Mouse (Mus musculus): Measurements from ENCODE around the gene Aoah.

Aoah gene

DNA sequence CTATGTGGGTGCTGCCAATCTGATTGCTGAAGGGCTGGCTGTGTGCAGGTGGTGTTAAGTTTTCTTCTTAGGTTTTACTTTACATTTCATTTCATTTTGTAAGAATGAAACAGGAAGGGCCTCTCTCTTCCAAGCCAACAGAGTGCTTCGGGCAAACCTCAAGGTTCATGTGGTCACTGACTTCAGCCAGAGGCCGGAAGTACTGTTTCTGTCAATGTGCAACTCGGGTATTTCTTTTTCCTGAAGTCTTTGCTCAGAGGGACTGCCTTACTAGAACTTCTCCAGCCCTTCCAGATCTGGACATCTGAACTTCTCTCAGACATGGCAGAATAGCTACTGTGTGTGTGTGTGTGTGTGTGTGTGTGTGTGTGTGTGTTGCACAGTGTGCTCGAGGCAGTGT, at the start of gene Aoah:
Aoah (plus strand) TSS at position 213 of the 400 bp plus-strand sequence.
- no peak for DNase-seq (ENCODE audit: low spot score in 2 of 2)

DNA sequence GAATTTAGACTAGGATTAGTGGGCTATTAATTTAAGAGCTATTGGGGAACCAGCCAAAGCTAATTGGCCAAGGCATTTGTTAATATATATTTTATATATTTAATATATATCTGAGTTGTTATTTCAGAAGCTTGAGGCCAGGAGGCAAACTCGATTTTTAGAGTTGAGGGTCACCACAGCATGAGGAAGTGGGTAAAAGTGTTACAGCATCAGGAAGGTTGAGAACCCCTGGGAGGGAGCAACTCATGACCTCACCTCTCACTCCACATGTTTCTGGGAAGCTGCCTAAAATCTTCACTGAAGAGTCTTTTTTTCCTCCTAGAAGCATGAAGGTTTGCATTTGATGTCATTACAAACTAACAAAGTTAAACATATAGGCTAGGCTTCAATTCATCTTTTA, 39.1 kb upstream of the Aoah start:
- DNase-seq (ENCODE audit: low spot score in 2 of 2) = no peak

- no peak for DNase-seq (ENCODE audit: low spot score in 2 of 2)
Measured at GRCm38 (mm10) chr13:20783648-20784047, 10.3 kb upstream of the Aoah start.

- no peak for DNase-seq (ENCODE audit: low spot score in 2 of 2)
Measured at GRCm38 (mm10) chr13:20784060-20784459, 9.9 kb upstream of the Aoah start.

DNA sequence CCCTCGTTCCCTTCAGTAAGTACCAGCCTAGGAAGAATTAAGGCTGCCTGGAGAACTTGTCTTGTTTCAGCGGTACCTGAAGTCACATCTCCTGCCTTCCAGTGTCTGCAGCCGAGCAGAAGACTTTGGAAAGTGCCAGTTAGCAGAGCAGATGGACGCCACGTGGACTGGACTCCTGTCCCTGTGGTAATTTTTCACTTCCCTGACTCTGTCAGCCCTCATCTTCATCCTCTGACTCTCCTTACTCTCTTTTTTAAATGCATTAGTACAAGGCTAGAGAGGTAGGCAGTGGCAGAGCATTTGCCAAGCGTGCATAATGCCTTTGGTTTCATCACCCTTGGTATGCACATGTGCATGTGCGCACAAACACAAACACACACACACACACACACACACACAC, 8.0 kb upstream of the Aoah start:
- DNase-seq (ENCODE audit: low spot score in 2 of 2) = no peak

DNA sequence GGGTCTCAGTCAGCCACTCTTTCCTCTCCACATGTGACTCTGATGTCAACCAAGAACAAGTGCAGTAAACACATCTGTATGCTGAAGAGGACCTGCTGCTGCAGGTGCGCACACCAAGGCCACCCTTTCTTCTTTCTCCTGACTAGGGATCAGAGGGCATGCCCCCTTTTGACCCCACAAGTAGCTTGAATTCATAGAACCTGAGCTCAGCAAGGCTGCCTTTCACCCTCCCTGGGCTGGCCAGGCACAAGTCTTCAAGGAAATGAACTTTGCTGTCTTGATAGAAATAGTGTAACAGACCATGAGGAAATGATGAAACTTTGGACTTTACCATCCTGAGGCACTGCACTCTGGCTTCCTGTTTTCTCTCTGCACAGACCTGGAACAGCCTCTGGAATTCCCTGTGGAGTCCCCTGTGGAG, 7.1 kb upstream of the Aoah start:
- DNase-seq (ENCODE audit: low spot score in 2 of 2) = no peak

DNA sequence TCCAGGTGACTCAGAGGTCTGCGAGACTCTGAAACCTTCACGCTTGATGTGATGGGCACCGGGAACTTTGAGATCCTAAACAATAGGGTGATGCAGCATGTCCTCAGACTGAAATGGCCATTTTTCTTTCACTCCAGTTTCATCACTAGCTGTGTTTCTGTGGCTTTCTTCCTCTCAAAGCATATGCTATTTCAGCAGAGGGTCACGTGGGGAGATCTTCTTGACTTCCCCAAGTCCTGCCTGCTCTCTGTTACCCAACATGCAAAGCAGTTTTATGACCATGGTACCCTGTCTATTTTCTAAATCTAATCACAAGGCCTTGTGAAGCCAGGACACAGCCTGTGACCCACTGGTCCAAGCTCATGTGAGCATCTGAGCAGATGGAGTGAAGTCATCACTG, 6.0 kb upstream of the Aoah start:
- DNase-seq (ENCODE audit: low spot score in 2 of 2) = no peak

GRCm38 (mm10) chr13:20796651-20797050, 2.7 kb downstream of the Aoah start:
- DNase-seq (ENCODE audit: low spot score in 2 of 2) = no peak

DNA sequence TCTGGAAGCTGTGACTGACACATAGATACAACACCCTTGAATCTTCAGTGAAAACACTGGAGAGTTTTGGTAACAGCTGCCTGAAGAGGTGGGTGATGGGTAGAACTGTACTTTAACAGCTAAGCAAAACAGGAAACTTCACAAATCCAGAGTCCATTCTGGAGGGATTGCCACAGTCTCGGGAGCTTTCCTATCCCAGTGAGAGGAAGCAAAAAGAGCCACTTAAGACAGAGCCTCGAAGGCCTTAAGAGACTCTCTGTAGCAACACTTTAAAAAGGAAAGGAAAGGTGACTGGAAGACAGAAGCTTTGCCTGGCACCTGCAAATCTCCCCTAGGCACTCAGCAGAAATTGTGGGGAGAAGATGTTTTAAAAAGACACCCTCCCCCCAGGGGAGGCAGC, 4.6 kb downstream of the Aoah start:
- no peak for DNase-seq (ENCODE audit: low spot score in 2 of 2)

- DNase-seq (ENCODE audit: low spot score in 2 of 2) = no peak
Measured at GRCm38 (mm10) chr13:20799772-20800171, 5.9 kb downstream of the Aoah start.

DNA sequence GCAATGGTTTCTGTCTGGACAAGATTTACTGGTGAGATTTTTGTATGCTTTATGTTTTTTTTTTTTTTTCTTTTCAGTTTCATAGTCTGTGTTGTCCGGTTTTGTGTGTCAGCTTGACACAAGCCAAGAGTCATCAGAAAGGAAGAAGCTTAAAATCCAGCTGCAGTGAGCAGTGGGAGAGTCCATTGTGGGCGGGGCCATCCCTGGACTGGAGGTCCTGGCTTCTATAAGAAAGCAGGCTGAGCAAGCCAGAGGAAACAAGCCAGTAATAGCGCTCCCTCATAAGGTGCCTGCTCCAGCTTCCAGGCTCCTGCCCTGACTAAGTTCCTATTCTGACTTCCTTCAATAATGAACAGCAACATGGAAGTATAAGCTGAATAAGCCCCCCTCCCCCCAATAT, 6.7 kb downstream of the Aoah start:
- no peak for DNase-seq (ENCODE audit: low spot score in 2 of 2)

DNA sequence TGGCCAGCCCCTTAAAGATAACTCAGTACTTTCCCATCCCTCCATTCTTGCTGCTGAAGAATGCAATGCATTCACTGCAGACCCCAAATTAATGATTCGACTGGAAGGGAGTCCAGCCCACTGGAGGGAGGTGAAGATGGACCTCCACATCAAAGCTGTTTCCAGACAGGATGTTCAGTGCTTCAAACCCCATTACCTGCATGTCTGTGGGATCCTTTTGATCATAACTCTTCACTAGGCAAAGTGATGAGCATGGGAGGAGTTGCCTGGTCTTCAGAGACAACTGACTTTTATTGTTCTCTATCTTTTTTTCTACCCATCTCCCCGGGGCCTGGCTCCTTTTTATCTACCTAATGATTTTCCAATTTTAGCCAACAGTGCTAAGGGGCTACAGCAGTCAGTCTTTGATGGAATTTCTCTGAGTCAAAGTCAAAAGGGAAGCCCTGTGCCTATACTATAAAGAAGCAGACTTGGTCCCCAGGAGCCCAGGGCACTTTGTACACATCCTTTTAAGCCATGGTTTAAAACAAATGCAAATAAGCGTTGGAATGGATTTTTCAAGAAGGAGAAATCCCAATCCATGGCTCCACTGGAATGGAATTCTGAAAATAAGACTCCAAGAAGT, 18.0 kb downstream of the Aoah start:
- no peak for DNase-seq (ENCODE audit: low spot score in 2 of 2)

- no peak for DNase-seq (ENCODE audit: low spot score in 2 of 2)
Measured at GRCm38 (mm10) chr13:20816385-20816784, 22.5 kb downstream of the Aoah start.

GRCm38 (mm10) chr13:20820712-20821328, 26.9 kb downstream of the Aoah start:
- DNase-seq (ENCODE audit: low spot score in 2 of 2) = no peak

- no peak for DNase-seq (ENCODE audit: low spot score in 2 of 2)
Measured at GRCm38 (mm10) chr13:20828728-20829127, 34.8 kb downstream of the Aoah start.

GRCm38 (mm10) chr13:20829181-20829900, 35.4 kb downstream of the Aoah start:
- no peak for DNase-seq (ENCODE audit: low spot score in 2 of 2)

DNA sequence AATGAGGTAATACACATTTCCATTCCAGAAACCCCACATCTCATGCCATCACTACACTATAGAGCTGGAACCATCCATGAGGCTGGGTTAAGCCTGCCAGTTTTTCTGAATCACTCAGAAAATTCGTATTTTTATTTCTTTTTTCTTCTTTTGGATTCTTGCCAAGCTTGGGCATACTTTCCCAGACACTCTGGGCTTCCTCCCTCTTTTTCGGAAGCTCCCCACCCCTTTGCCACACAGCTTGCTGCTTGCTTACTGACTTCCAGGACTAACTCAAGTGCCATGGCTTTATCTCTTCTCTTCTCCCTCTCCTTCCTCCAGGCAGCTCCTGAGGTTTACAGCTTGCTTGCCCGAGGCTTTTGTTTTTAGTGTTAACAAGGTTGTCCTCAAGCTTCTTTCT, 62.0 kb downstream of the Aoah start:
- DNase-seq (ENCODE audit: low spot score in 2 of 2) = no peak

GRCm38 (mm10) chr13:20899372-20899771, 105.5 kb downstream of the Aoah start:
- no peak for DNase-seq (ENCODE audit: low spot score in 2 of 2)

- DNase-seq (ENCODE audit: low spot score in 2 of 2) = no peak
Measured at GRCm38 (mm10) chr13:20900396-20900971, 106.6 kb downstream of the Aoah start.

- no peak for DNase-seq (ENCODE audit: low spot score in 2 of 2)
Measured at GRCm38 (mm10) chr13:20900972-20901457, 107.1 kb downstream of the Aoah start.

DNA sequence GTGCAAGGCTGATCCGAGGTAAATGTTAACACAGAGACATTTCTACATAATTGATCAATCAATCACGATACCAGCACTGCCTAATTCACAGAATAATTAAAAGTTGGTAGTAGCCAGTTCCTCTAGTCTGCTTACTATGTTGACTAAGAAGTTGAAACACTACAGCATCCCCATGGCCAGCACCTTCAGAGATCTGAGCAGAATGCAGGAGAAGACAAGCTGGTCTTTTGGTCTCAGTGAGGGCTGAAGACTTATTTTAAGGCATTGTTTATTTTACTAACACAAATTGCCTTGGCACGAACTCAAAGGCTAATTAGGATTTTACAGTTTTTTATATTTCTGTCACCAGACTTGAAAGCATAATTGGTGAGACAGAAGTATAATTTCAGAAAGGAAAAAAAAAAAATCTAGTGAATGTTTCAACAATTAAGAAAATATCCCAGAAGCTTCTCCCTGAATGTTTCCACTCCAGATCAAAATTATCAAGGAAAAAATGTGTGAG, 107.8 kb downstream of the Aoah start:
- no peak for DNase-seq (ENCODE audit: low spot score in 2 of 2)

DNA sequence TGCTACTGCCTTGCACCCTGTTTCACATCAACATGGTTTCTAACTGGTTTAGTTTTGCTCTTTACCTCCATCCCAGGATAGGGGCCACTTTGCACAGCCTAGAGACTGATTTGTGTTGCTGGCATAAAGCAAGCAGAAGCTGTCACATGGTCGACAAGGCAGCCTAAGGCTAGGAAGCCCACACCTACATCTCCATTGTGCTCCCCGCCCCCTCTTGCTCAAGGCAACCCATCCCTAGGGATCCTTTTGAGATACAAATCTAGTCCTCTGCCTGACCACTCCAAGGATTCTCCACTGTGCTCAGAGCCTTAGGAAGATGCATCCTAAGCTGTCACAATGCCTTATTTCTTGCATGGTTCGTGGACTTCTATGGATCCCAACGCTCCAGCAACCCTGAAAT, 110.2 kb downstream of the Aoah start:
- DNase-seq (ENCODE audit: low spot score in 2 of 2) = no peak

All from frontal cortex, postnatal 14 days (tissue).